Mouse (Mus musculus): ENCODE data around the gene Sec14l5.

Sec14l5 gene

DNA sequence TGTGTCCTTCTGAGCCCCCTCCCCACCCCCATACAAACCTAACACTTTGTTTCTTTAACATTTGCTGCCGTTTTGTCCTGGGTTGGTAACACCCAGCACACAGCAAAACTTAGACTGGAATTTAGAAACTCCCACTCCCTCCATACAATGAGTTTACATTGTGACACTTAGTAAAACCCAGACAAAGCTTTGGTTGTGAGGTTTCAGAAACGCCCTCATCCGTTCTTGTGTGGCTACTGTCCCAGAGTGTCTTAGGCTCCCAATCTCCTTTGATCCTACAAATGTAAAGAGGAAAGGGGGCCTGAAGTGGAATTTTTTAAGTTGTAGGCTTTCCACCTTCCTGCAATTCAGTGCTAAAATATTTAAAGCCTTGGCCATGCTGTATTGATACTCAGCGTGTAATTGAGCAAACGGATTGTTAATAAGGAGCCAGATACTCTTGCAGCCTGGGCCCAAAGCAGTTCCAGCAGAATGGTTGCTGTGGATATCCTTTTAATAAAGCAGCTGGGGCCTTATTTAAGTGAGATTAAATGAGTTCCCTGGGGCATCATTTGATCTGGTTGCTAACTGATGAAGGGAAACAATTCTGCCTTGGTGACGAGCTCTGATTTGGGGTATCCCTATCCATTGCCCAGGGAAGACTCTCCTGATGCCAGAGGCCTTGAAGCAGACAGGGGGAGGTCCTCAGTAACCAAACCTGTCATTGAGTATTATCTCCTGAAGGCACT, 6.6 kb downstream of the Sec14l5 start:
- DNase-seq (ENCODE audit: inconsistent age in 2 of 2, low spot score in 1 of 2), result no peak

DNA sequence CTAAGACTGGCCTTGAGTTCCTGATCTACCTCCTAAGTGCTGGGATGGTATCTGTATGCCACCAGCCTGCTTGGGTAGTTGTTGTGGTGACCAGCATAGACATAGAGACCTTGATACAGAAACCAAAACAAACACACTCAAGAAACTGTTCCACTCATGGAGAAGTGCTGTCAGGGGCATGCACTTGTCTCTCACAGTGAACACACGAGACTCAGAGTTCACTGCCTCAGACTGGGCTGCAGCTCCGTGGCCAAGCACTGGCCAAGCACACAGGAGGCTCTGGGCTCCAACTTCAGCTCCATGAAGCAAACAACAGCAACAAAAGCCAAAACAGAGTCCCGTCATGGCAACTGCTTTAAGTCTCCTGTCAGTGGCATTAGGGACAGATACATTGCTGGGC, 8.1 kb downstream of the Sec14l5 start:
- DNase-seq (ENCODE audit: inconsistent age in 2 of 2, low spot score in 1 of 2), result no peak

DNA sequence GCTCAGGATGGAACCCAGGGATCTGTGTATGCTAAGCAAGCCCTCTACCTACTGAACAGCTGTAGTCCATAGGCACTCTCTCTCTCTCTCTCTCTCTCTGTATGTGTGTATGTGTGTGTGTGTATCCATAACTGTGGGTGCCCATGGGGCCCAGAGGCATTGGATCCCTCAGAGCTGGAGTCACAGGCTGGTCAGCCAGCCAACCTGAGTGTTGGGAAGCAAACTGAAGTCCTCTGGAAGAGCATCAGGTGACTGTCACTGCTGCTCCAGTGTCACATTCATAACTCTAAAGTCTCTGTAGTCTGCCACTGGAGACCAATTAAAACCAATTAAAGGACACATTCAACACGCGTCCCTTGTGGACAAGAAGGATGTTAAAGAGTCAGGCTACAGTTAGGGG, 9.6 kb downstream of the Sec14l5 start:
- no peak for DNase-seq (ENCODE audit: inconsistent age in 2 of 2, low spot score in 1 of 2)

GRCm38 (mm10) chr16:5157113-5157512, 10.2 kb downstream of the Sec14l5 start:
- DNase-seq (ENCODE audit: inconsistent age in 2 of 2, low spot score in 1 of 2), result no peak

DNA sequence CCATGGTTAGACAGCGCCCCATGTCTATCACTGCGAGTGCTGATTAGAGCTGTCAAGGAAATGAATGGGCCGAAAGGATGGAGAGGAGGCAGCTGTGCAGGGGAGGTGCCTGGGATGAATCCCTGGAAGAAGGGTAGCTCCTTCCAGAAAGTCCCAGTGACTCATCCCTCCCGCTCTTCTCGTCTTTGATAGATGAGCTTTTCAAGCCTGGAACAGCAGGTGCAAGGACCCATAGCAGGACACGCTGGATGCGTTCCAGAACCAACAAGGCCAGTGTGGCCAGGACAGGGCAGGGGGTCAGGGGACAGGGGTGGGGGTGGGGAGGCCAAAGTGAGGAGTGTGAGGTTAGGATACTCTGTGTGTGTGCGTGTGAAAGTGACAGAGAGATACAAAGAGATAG, 12.3 kb downstream of the Sec14l5 start:
- DNase-seq (ENCODE audit: inconsistent age in 2 of 2, low spot score in 1 of 2), result peak; percentile 73 to 80

DNA sequence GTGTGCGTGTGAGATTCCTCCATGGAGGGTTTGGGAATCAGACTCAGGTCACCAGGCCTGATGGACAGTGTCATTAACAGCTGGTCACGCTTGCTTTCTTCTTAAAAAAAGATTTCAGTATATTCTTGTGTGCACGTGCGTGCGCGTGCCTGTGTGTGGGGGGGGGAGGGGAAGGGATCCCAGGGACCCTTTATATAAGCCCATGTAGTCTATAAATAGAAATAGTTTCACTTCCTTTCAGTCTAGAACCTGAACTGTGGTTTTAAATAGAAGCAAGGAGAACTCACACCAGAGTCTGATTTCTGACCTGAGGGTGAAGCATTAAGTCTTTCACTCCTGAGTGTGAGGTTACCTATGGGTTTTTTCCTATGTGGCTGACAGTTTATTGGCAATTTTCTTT, 17.4 kb downstream of the Sec14l5 start:
- DNase-seq (ENCODE audit: inconsistent age in 2 of 2, low spot score in 1 of 2), result no peak

DNA sequence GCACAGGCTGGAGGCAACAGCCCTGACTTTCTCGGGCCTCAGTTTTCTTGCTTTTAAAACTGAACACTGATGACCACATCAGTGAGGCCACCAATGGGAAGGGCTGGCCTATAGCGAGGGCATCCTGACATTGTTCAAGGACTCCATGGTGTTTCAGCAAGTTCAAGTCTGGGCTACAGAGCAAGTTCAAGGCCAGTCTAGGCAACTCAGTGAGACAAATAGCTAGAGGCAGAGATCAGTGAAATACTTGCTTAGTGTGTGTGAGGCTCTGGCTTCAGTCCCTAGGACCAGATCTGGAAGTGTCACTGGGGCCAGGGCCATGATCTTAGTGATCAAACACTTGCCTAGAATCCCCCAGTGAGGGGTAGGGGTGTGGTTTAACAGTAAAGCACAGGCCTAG, 21.1 kb downstream of the Sec14l5 start:
- peak in 1 of 2 experiments; percentile 79 for DNase-seq (ENCODE audit: inconsistent age in 2 of 2, low spot score in 1 of 2)

DNA sequence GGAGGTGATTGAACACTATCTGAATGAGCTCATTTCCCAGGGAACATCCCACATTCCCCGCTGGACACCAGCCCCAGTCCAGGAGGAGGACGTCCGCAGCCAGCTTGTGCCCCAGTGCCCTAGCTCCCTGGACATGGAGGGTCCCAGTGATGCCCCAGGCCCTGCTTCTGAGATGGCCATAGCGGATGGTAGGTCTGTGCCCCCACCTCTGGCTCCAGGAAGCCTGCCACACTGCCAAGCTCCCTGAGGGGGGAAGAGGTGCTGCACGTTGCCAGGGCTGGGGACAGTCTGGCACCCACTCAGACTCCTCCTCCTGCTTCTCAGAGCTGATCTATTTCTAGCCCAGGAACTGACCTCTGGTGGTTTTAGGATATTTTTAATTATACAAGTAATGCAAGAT, 21.9 kb downstream of the Sec14l5 start:
- DNase-seq (ENCODE audit: inconsistent age in 2 of 2, low spot score in 1 of 2), result peak; percentile 31 to 65

DNA sequence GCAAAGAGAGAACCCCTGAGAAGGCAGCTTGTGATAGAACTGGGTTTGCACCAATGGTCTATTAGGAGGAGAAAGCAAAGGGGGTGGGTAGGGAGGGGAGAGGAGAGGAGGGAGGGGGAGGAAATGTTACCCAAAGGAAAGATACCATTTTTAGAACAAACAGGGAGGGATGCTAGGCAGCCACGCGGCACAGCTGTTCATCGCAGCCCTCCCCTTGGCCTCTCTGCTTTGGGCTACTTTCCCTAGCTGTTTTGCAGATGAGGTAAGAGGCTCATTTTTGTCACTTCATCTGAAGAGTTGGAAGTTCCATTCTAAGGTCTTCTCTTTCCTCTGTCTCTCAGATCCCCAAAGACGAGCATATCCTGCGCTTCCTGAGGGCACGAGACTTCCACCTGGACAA, 25.7 kb downstream of the Sec14l5 start:
- no peak for DNase-seq (ENCODE audit: inconsistent age in 2 of 2, low spot score in 1 of 2)

DNA sequence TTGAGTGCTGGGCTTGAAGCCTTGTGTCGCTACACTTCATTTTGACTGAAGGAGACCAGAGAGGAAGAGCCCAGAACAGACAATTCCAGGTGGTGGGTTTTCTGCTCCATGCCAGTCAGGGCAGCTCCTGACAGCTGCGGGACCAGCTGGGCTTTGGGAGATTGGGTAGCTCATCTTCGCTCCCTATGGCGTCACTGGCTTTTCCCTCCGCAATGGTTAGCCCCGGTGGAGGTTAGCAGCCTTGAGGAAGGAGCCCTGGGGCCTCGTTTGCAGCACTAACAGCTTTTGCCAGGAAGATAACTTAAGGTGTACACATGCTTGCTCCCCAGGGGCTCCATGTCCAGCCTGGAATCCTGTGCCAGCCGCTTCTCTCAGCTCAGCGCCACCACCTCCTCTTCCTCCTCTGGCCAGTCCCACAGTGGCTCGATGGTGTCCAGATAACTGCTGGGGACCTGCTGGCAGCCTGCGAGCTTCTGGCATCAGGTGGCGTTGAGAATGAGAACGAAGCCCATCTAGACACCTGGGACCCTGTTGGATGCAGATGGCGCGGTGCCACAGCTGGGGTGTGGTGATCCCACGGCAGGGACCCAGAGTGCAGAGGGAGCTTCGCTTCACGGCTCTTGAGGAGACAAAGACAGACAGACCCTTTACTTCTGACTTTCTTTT, 36.5 kb downstream of the Sec14l5 start:
- DNase-seq (ENCODE audit: inconsistent age in 2 of 2, low spot score in 1 of 2), result no peak

GRCm38 (mm10) chr16:5184101-5184500, 37.2 kb downstream of the Sec14l5 start:
- DNase-seq (ENCODE audit: inconsistent age in 2 of 2, low spot score in 1 of 2), result peak; percentile 72 to 92

GRCm38 (mm10) chr16:5184956-5185355, 38.0 kb downstream of the Sec14l5 start:
- peak in 1 of 2 experiments; percentile 58 for DNase-seq (ENCODE audit: inconsistent age in 2 of 2, low spot score in 1 of 2)

DNA sequence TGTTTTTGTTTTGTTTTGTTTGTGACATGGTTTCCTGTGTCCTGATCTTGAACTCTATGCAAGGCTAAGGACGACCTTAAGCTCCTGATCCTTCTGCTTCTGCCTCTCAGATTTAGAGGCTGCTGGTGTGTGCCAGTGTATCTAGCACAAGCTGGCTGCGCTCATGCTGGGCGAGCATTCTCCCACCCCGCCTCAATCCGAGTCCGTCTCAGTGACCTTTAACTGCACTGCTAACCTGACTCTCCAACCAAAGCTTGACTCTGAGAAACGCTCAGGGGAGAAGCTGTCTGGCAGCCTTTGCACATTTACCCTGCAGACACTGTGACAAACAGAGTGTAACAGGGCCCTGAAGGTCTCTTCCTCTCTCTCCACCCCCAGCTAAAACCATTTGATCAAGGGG, 38.8 kb downstream of the Sec14l5 start:
- peak in 1 of 2 experiments; percentile 41 for DNase-seq (ENCODE audit: inconsistent age in 2 of 2, low spot score in 1 of 2)

DNA sequence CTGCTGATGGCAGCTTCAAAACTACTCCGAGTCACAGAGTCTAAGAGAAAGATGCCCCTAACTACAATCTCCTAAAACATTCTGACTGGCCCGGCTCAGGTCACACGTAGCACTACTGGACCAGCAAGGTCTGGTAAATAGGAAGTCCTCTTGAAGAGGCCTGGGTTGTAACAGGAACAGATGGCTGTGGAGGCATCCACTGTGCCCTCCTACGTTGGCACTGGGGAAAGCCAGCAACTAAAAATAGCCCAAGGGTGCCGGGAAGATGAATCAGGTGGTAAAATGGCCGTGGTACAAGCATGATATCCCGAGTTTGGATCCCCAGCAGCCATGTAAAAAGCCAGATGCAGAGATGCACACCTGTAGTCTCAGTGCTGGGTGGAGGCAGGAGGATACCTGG, 39.3 kb downstream of the Sec14l5 start:
- DNase-seq (ENCODE audit: inconsistent age in 2 of 2, low spot score in 1 of 2), result peak; percentile 37 to 72

GRCm38 (mm10) chr16:5195080-5195479, 48.2 kb downstream of the Sec14l5 start:
- DNase-seq (ENCODE audit: inconsistent age in 2 of 2, low spot score in 1 of 2), result peak; percentile 66 to 93

GRCm38 (mm10) chr16:5202681-5203080, 55.8 kb downstream of the Sec14l5 start:
- DNase-seq (ENCODE audit: inconsistent age in 2 of 2, low spot score in 1 of 2), result peak; percentile 55 to 89

DNA sequence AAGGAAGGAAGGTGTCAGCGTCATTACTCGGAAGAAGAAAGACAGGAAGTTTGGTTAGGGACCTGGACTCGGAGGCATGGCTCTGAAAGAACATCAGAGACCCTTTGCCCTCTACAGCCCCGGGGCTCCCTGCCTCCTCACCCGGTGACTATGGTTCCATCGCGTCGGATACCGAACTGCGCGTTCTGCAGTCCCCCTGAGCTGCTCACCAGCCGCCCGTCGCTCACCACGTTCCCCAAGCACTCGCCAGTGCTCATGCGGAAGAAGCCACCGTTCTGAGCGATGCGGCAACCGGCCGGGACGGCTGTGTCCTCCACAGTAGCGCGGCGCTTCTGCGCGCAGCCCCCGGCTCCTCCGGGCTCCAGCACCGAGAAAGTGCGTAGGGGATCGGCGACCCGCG, 56.3 kb downstream of the Sec14l5 start:
- peak; percentile 40 to 70 for DNase-seq (ENCODE audit: inconsistent age in 2 of 2, low spot score in 1 of 2)

DNA sequence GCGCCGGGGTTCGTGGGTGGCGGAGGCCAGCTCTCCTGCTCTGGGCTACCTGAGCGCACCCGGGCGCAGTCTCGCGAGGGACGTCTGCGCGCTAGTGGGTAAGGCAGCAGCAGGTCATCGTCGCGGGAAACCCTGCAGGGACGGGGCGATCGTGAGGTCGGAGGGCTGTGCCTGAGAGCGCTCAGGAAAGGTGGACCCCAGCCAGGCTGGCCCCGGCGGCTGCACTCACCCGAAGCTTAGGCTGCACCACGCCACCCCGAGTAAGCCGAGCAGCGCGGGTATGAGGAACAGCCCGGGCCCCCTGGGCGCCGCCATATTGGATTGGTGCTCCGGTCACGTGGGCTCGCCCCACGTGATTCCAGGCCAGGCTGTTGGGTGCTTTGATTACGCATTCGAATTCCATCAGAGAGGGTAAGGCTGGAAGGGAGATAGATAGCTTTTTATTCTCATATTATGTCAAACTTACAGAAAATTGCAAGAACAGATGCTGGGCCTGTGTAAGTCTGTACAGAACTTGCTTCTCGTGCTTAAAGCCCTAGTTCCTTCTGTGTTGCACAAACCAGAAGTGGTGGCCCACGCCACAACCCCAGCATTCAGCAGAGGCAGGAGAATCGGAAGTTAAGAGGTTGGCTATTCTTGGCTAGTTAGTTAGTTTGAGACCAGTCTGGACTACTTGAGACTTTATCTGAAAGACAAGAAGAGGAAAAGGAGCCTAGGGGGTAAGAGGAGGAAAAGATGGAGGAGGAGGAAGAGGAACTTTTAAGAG, 56.9 kb downstream of the Sec14l5 start, which contains the start of gene Nagpa:
Gene Nagpa (minus strand): TSS at position 345 of the 766 bp plus-strand sequence.
- peak; percentile 85 to 93 for DNase-seq (ENCODE audit: inconsistent age in 2 of 2, low spot score in 1 of 2)

DNA sequence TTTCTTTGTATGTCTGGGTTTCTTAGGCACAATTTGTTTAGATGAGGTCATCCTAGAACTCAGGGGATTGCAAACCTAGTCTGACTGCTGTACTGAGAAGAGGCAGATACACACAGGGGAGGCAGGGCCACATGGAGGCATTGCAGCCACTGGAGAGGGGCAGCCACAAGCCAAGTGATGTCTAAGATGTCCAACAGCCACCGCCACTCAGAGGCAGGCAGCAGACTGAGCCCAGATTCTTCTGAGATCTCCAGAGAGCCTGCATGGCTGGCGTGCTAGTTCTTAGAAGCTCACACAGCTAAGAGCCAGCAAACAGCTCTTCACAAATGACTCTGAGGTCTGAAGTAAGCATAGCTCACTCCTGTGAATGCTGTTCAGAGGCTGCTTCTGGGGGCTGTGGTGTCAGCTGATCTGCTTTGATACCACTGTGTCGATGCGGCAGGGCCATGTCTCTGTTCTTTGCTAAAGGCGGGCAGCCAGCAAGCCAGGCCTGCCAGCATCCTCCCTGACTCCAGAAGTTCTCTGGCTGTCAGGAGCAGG, 58.6 kb downstream of the Sec14l5 start:
- DNase-seq (ENCODE audit: inconsistent age in 2 of 2, low spot score in 1 of 2), result no peak

- no peak for DNase-seq (ENCODE audit: inconsistent age in 2 of 2, low spot score in 1 of 2)
These were observed 59.1 kb downstream of the Sec14l5 start for GRCm38 (mm10) chr16:5206051-5206450.

DNA sequence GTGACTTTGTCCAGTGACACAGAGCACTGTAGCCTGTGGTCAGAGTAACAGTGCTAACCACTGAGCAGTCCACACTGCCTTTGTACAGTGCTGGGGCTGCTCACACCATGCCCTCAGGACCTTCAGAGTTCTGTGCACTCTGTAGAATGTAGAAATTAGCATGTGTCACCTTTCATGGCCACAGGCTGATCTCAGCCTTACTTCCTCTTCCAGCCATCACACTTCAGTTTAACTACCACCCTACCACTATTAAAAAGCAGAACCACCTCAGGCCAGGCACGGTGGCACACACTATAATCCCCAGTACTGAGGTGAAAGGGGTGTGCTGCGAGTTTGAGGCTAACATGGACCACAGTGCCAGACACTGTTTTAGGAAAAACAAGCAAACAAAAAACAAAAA, 63.5 kb downstream of the Sec14l5 start:
- DNase-seq (ENCODE audit: inconsistent age in 2 of 2, low spot score in 1 of 2), result no peak

GRCm38 (mm10) chr16:5212150-5212549, 65.2 kb downstream of the Sec14l5 start:
- DNase-seq (ENCODE audit: inconsistent age in 2 of 2, low spot score in 1 of 2), result no peak
